Mouse (Mus musculus) brain, embryonic 14.5 days (tissue): ENCODE measurements around the gene Tent5c.

Experiments
- CTCF ChIP-seq: fragments of 200-500 bp; IDR thresholded peaks from 2 replicates; pipeline ENCODE4 v1.5.1; 2012; ENCODE audit warnings: inconsistent platforms, mild to moderate bottlenecking, moderate library complexity, borderline replicate concordance; ENCODE audit not compliant: insufficient read depth, insufficient read length; ENCODE audit errors: extremely low read depth
- POLR2A ChIP-seq: fragments of 200-500 bp; IDR thresholded peaks from 2 replicates; pipeline ENCODE4 v1.6.1; 2012; ENCODE audit warnings: mild to moderate bottlenecking, inconsistent platforms, borderline replicate concordance; ENCODE audit not compliant: poor library complexity, insufficient read depth, insufficient read length, severe bottlenecking; ENCODE audit errors: extremely low read depth

DNA sequence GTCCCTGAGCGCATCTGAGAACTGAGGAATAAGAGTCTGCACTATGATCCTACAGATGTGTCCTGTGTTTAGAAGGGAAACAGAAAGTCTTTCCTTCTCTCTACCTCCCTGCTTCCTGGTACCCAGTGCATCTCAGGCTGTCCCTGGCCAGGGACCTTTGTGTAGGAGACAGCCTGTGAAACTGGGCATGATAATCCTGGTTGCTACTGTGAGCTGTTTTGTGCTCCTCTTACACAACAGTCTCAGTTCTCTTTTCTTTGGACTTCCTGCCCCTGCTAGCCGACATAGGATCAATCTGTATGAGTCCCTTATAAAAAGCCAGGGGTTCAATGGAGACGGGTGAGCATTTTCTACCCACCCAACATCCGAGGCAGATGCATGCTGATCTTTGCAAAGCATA, 57.4 kb downstream of the Tent5c start:
- TF ChIP-seq POLR2A, result no peak
- TF ChIP-seq CTCF, result no peak
